Comparison of ENCODE assay signal across 16 mouse cellular contexts in the genomic region with DNA sequence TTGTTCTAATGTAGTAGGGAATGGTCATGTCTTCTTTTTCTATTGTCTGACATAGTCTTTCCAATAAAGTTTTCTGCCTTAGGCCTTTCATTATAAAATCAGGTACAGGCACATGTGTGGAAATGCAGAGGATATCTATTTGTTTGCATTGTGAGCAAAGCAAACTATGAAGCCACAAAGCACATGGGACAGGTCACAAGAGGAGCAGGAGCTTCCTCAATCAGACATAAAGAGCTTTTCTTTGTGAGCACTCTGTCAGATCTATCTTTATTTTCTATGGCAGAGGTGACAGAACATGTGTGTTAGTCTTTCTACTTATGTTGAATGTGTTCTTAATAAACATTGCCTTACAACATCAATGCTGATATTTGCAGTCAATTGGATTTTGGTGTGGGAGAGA.
DNase-seq lines count a peak whose midpoint lies in the region; ATAC-seq and TF ChIP-seq lines count a peak whose summit lies in the region.
"Had no signal": no experiment of that assay in that cellular context is flagged by ENCODE, and none has a peak within 500 bp of the region (broad histone marks: within the 10 kb centered on the region; RNA-seq: fewer than 3 reads in every experiment).

No protein-coding gene starts in this region.

- peaks cover 10% of the 10 kb centered on the region; the same call in 1 of the 2 replicates for H3K36me3 ChIP-seq in liver, adult 2 months (ENCODE audit: control insufficient read depth, insufficient read depth, low read length)
- H3K36me3 ChIP-seq in liver, embryonic 12.5 days: no peaks in the 10 kb centered on the region
- no peaks in the 10 kb centered on the region for H3K36me3 ChIP-seq in liver, postnatal 0 days (replicated peaks; ENCODE audit: insufficient read depth, low read length)
- H3K36me3 ChIP-seq: G1E had no signal

- peaks cover 10% of the 10 kb centered on the region; the same call in 1 of the 2 replicates for H3K79me2 ChIP-seq in liver, adult 2 months (ENCODE audit: control insufficient read depth, insufficient read depth, low read length)

- ATAC-seq in liver, embryonic 12.5 days: no peak
- ATAC-seq in liver, postnatal 0 days: peak; percentile 87
- ATAC-seq: activated CD4-positive, CD25-positive, alpha-beta regulatory T cell, adult 4 months; CD4-positive, CD25-positive, alpha-beta regulatory T cell, adult 4 months; Patski had no signal

- DNase-seq in liver, adult 2 months (ENCODE audit: extremely low read depth, low read depth, low spot score): peak; percentile 74
- no peak for DNase-seq in liver, postnatal 0 days
- DNase-seq in liver: no peak
- DNase-seq: adrenal gland, adult 8-10 months; adrenal gland, postnatal 10 days; adrenal gland, postnatal 14 days; B cell, adult 2 months; cerebellum, adult 11 months; cerebellum, adult 11-12 months; cerebellum, adult 18-20 months had no signal

- no peak for TF ChIP-seq EP300 in liver, postnatal 0 days (IDR thresholded peaks at IDR 0.05; ENCODE audit: low read depth)

- H3K4me2 ChIP-seq in liver, embryonic 12.5 days: no peak overlapping the region
- H3K4me2 ChIP-seq in liver, postnatal 0 days (ENCODE audit: low read depth, low read length): no peak overlapping the region

- TF ChIP-seq POLR2A in liver, adult 2 months (IDR thresholded peaks at IDR 0.05; ENCODE audit: extremely low read depth, insufficient read depth, low read length): no peak

- no peaks in the 10 kb centered on the region for H3K27me3 ChIP-seq in liver, adult 2 months (ENCODE audit: control insufficient read depth, insufficient read depth, low read length)
- no peaks in the 10 kb centered on the region for H3K27me3 ChIP-seq in liver, embryonic 12.5 days (replicated peaks)
- H3K27me3 ChIP-seq in liver, postnatal 0 days (ENCODE audit: insufficient read depth, low read length): no peaks in the 10 kb centered on the region
- H3K27me3 ChIP-seq: CH12.LX, Patski had no signal

- no peak overlapping the region for H3K9ac ChIP-seq in liver, adult 2 months (ENCODE audit: low read depth, low read length)
- no peak overlapping the region for H3K9ac ChIP-seq in liver, embryonic 12.5 days
- no peak overlapping the region for H3K9ac ChIP-seq in liver, postnatal 0 days (replicated peaks)

- no peak for TF ChIP-seq CTCF in liver, adult 2 months (IDR thresholded peaks at IDR 0.05; ENCODE audit: low read depth, low read length)
- TF ChIP-seq CTCF in liver, postnatal 0 days (IDR thresholded peaks at IDR 0.05; ENCODE audit: low read depth): no peak

- H3K4me3 ChIP-seq in liver, adult 2 months (ENCODE audit: insufficient read depth, low read depth, low read length): no peak overlapping the region
- H3K4me3 ChIP-seq in liver, embryonic 12.5 days: no peak overlapping the region
- H3K4me3 ChIP-seq in liver, postnatal 0 days (ENCODE audit: low read depth, low read length): no peak overlapping the region

- peak overlapping the region; percentile 62 for H3K27ac ChIP-seq in liver, adult 2 months (replicated peaks; ENCODE audit: insufficient read depth, low read depth, low read length)
- no peak overlapping the region for H3K27ac ChIP-seq in liver, embryonic 12.5 days
- H3K27ac ChIP-seq in liver, postnatal 0 days (ENCODE audit: low read depth): no peak overlapping the region

- H3K9me3 ChIP-seq in liver, embryonic 12.5 days (replicated peaks): no peaks in the 10 kb centered on the region
- H3K9me3 ChIP-seq in liver, postnatal 0 days (ENCODE audit: low read length): no peaks in the 10 kb centered on the region

- peaks cover 24% of the 10 kb centered on the region for H3K4me1 ChIP-seq in liver, adult 2 months (ENCODE audit: control insufficient read depth, insufficient read depth, low read length)
- no peaks in the 10 kb centered on the region for H3K4me1 ChIP-seq in liver, embryonic 12.5 days
- H3K4me1 ChIP-seq in liver, postnatal 0 days (ENCODE audit: insufficient read depth): no peaks in the 10 kb centered on the region
